Mouse (Mus musculus) stomach, postnatal 0 days (tissue): ENCODE results near the gene Pfkfb3.

Experiments
- CTCF ChIP-seq: IDR thresholded peaks from 2 replicates; pipeline ENCODE4 v1.5.1; 2016; ENCODE audit warnings: antibody characterized with exemption, low read depth, mild to moderate bottlenecking, moderate library complexity
- EP300 ChIP-seq: optimal IDR thresholded peaks from 2 replicates; pipeline ENCODE3; 2016; ENCODE audit warnings: antibody characterized with exemption

- TF ChIP-seq CTCF (no peak), EP300 (no peak)
These were observed 8.5 kb downstream of the Pfkfb3 start for GRCm38 (mm10) chr2:11545380-11545779.
